Mouse (Mus musculus): Measurements from ENCODE around the gene Mab21l1. TPM values are rescaled to one million over a fixed set of nuclear protein-coding genes. Genes with fewer than 3 reads are reported as not detected.

The Mab21l1 gene
- total RNA-seq, 1 experiment: 0.18 TPM

GRCm38 (mm10) chr3:55814993-55815625 is 32.8 kb downstream of the Mab21l1 start:
- TF ChIP-seq CHD2 (IDR thresholded peaks at IDR 0.05; ENCODE audit: low read depth, low read length) (no peak), ZC3H11A (IDR thresholded peaks at IDR 0.05; ENCODE audit: borderline replicate concordance, low read depth, low read length) (no peak), MAFK (IDR thresholded peaks at IDR 0.05; ENCODE audit: insufficient read depth, low read depth, low read length) (no peak), HCFC1 (IDR thresholded peaks at IDR 0.05; ENCODE audit: borderline replicate concordance, insufficient read depth, low read length) (no peak), ZNF384 (IDR thresholded peaks at IDR 0.05; ENCODE audit: low read depth, low read length) (no peak)
- Histone ChIP-seq H3K36me3 (ENCODE audit: control insufficient read depth, insufficient read depth, low read length, poor library complexity, severe bottlenecking) (no peaks in the 10 kb centered on the region), H3K4me1 (ENCODE audit: control insufficient read depth in 2 of 2, insufficient read depth in 2 of 2, low read length in 2 of 2, poor library complexity in 1 of 2) (no peaks in the 10 kb centered on the region), H3K27ac (ENCODE audit: insufficient read depth, low read depth, low read length, poor library complexity, severe bottlenecking) (no peak overlapping the region), H3K9me3 (ENCODE audit: control insufficient read depth, insufficient read depth, low read depth, low read length) (no peaks in the 10 kb centered on the region), H3K4me3 (ENCODE audit: insufficient read depth in 1 of 2, low read depth in 1 of 2, low read length in 2 of 2, poor library complexity in 1 of 2, severe bottlenecking in 1 of 2) (no peak overlapping the region), H3K9ac (ENCODE audit: insufficient read depth, low read depth, low read length, poor library complexity, severe bottlenecking) (no peak overlapping the region)
- in situ Hi-C loops (cut with MboI; ENCODE audit: low sequenced_read_pairs in 2 of 2, unreplicated experiment in 2 of 2): no loop called here
- no peak for DNase-seq (ENCODE audit: low read depth, low spot score)

- no peaks in the 10 kb centered on the region for H3K9me3 ChIP-seq (ENCODE audit: control insufficient read depth, insufficient read depth, low read depth, low read length)
- H3K27ac ChIP-seq (ENCODE audit: insufficient read depth, low read depth, low read length, poor library complexity, severe bottlenecking): no peak overlapping the region
- no peak overlapping the region for H3K4me3 ChIP-seq (ENCODE audit: insufficient read depth in 1 of 2, low read depth in 1 of 2, low read length in 2 of 2, poor library complexity in 1 of 2, severe bottlenecking in 1 of 2)
- TF ChIP-seq CHD2 (IDR thresholded peaks at IDR 0.05; ENCODE audit: low read depth, low read length) (no peak), ZNF384 (IDR thresholded peaks at IDR 0.05; ENCODE audit: low read depth, low read length) (no peak)
- no peaks in the 10 kb centered on the region for H3K36me3 ChIP-seq (ENCODE audit: control insufficient read depth, insufficient read depth, low read length, poor library complexity, severe bottlenecking)
- H3K4me1 ChIP-seq (ENCODE audit: control insufficient read depth in 2 of 2, insufficient read depth in 2 of 2, low read length in 2 of 2, poor library complexity in 1 of 2): no peaks in the 10 kb centered on the region
- in situ Hi-C loops (cut with MboI; ENCODE audit: low sequenced_read_pairs in 2 of 2, unreplicated experiment in 2 of 2): no loop called here
- no peak for DNase-seq (ENCODE audit: low read depth, low spot score)
- H3K9ac ChIP-seq (ENCODE audit: insufficient read depth, low read depth, low read length, poor library complexity, severe bottlenecking): no peak overlapping the region
Measured at GRCm38 (mm10) chr3:55816096-55816495, 33.8 kb downstream of the Mab21l1 start.

GRCm38 (mm10) chr3:55816638-55817375 is 34.5 kb downstream of the Mab21l1 start:
- Histone ChIP-seq H3K4me3 (ENCODE audit: insufficient read depth in 1 of 2, low read depth in 1 of 2, low read length in 2 of 2, poor library complexity in 1 of 2, severe bottlenecking in 1 of 2) (no peak overlapping the region), H3K9me3 (ENCODE audit: control insufficient read depth, insufficient read depth, low read depth, low read length) (no peaks in the 10 kb centered on the region), H3K36me3 (ENCODE audit: control insufficient read depth, insufficient read depth, low read length, poor library complexity, severe bottlenecking) (no peaks in the 10 kb centered on the region), H3K4me1 (ENCODE audit: control insufficient read depth in 2 of 2, insufficient read depth in 2 of 2, low read length in 2 of 2, poor library complexity in 1 of 2) (no peaks in the 10 kb centered on the region), H3K27ac (ENCODE audit: insufficient read depth, low read depth, low read length, poor library complexity, severe bottlenecking) (no peak overlapping the region), H3K9ac (ENCODE audit: insufficient read depth, low read depth, low read length, poor library complexity, severe bottlenecking) (no peak overlapping the region)
- TF ChIP-seq MAFK (IDR thresholded peaks at IDR 0.05; ENCODE audit: insufficient read depth, low read depth, low read length): no peak
- TF ChIP-seq ZC3H11A (IDR thresholded peaks at IDR 0.05; ENCODE audit: borderline replicate concordance, low read depth, low read length): no peak
- TF ChIP-seq CHD2 (IDR thresholded peaks at IDR 0.05; ENCODE audit: low read depth, low read length): no peak
- TF ChIP-seq ZNF384 (IDR thresholded peaks at IDR 0.05; ENCODE audit: low read depth, low read length): no peak
- TF ChIP-seq HCFC1 (IDR thresholded peaks at IDR 0.05; ENCODE audit: borderline replicate concordance, insufficient read depth, low read length): no peak
- no peak for DNase-seq (ENCODE audit: low read depth, low spot score)
- in situ Hi-C loops (cut with MboI; ENCODE audit: low sequenced_read_pairs in 2 of 2, unreplicated experiment in 2 of 2): no loop called here

- Histone ChIP-seq H3K4me3 (ENCODE audit: insufficient read depth in 1 of 2, low read depth in 1 of 2, low read length in 2 of 2, poor library complexity in 1 of 2, severe bottlenecking in 1 of 2) (no peak overlapping the region), H3K9ac (ENCODE audit: insufficient read depth, low read depth, low read length, poor library complexity, severe bottlenecking) (no peak overlapping the region), H3K36me3 (ENCODE audit: control insufficient read depth, insufficient read depth, low read length, poor library complexity, severe bottlenecking) (no peaks in the 10 kb centered on the region), H3K27ac (ENCODE audit: insufficient read depth, low read depth, low read length, poor library complexity, severe bottlenecking) (no peak overlapping the region), H3K4me1 (ENCODE audit: control insufficient read depth in 2 of 2, insufficient read depth in 2 of 2, low read length in 2 of 2, poor library complexity in 1 of 2) (no peaks in the 10 kb centered on the region), H3K9me3 (ENCODE audit: control insufficient read depth, insufficient read depth, low read depth, low read length) (no peaks in the 10 kb centered on the region)
- in situ Hi-C loops (cut with MboI; ENCODE audit: low sequenced_read_pairs in 2 of 2, unreplicated experiment in 2 of 2): no loop called here
- TF ChIP-seq CHD2 (IDR thresholded peaks at IDR 0.05; ENCODE audit: low read depth, low read length): no peak
- no peak for TF ChIP-seq ZNF384 (IDR thresholded peaks at IDR 0.05; ENCODE audit: low read depth, low read length)
- no peak for TF ChIP-seq HCFC1 (IDR thresholded peaks at IDR 0.05; ENCODE audit: borderline replicate concordance, insufficient read depth, low read length)
- no peak for TF ChIP-seq MAFK (IDR thresholded peaks at IDR 0.05; ENCODE audit: insufficient read depth, low read depth, low read length)
- DNase-seq (ENCODE audit: low read depth, low spot score): no peak
Measured at GRCm38 (mm10) chr3:55818082-55818481, 35.8 kb downstream of the Mab21l1 start.

Data from ES-E14 (cell line).